In the genomic region with DNA sequence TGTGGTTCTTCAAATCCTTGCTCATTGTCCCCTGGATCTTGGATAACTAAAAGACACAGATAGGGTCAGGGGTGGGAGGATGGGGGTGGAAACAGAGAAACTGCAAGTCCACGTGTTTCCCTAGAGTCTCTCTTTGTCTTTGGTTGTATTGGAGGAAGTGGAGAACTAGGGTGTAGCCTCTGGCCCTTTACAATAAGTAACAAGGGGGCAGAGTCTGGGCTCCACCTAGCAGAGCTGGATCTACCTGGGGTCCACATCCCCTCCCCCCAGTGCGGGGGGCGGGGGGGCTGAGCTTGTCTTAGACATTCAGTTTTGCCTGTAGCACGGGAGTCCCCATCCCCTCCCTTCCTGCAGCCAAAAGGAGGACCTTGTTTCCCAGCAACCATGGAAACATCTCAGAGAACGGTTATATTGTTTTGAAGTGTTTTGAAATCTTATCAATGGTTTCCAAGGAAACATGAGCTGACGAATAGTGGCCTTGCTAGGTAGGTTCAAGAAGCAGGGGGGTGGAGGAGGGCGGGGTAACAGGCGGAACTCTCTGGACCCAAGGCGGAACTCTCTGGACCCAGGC, we compare ENCODE assay signal across 8 mouse cellular contexts.
DNase-seq lines count a peak whose midpoint lies in the region; ATAC-seq and TF ChIP-seq lines count a peak whose summit lies in the region.

No protein-coding gene starts in this region.

- peak overlapping the region; percentile 91 for H3K27ac ChIP-seq in heart, embryonic 10.5 days
- H3K27ac ChIP-seq in limb, embryonic 10.5 days = peak overlapping the region; percentile 42; the same call in 1 of the 2 replicates
- H3K27ac ChIP-seq in neural tube, embryonic 15.5 days (replicated peaks) = no peak overlapping the region

- ATAC-seq in CD4-positive, CD25-positive, alpha-beta regulatory T cell, adult 4 months = peak; percentile 67
- ATAC-seq in neural tube, embryonic 15.5 days (ENCODE audit: low FRiP score) = 0 out of 2 replicates have a peak, but pooled peaks have one; percentile 28
- no peak for ATAC-seq in megakaryocyte, adult 5-6 weeks (ENCODE audit: poor library complexity, severe bottlenecking)

- TF ChIP-seq CTCF in brain, embryonic 14.5 days (IDR thresholded peaks at IDR 0.05; ENCODE audit: borderline replicate concordance, extremely low read depth, insufficient read depth, insufficient read length) = no peak

- H3K36me3 ChIP-seq in heart, embryonic 10.5 days = no peaks in the 10 kb centered on the region
- no peaks in the 10 kb centered on the region for H3K36me3 ChIP-seq in limb, embryonic 10.5 days
- H3K36me3 ChIP-seq in neural tube, embryonic 15.5 days = no peaks in the 10 kb centered on the region

- H3K4me2 ChIP-seq in neural tube, embryonic 15.5 days = peak overlapping the region; percentile 15; the same call in 1 of the 2 replicates

- peak overlapping the region; percentile 38 for H3K4me3 ChIP-seq in heart, embryonic 10.5 days
- no peak overlapping the region for H3K4me3 ChIP-seq in limb, embryonic 10.5 days
- H3K4me3 ChIP-seq in neural tube, embryonic 15.5 days (replicated peaks) = no peak overlapping the region

- H3K9me3 ChIP-seq in heart, embryonic 10.5 days = no peaks in the 10 kb centered on the region
- no peaks in the 10 kb centered on the region for H3K9me3 ChIP-seq in limb, embryonic 10.5 days (replicated peaks)
- H3K9me3 ChIP-seq in neural tube, embryonic 15.5 days (replicated peaks) = no peaks in the 10 kb centered on the region

- no peak for TF ChIP-seq POLR2A in brain, embryonic 14.5 days (IDR thresholded peaks at IDR 0.05; ENCODE audit: borderline replicate concordance, extremely low read depth, insufficient read depth, insufficient read length, poor library complexity, severe bottlenecking)

- 5% methylated on average over 9 of the region's 9 CpGs for WGBS in heart, embryonic 10.5 days
- WGBS in limb, embryonic 10.5 days = 51% methylated on average over 9 of the region's 9 CpGs
- WGBS in neural tube, embryonic 15.5 days = 12% methylated on average over 9 of the region's 9 CpGs

- H3K27me3 ChIP-seq in heart, embryonic 10.5 days (ENCODE audit: insufficient read depth, poor library complexity, severe bottlenecking) = no peaks in the 10 kb centered on the region
- H3K27me3 ChIP-seq in limb, embryonic 10.5 days (ENCODE audit: low read depth, poor library complexity, severe bottlenecking) = no peaks in the 10 kb centered on the region
- H3K27me3 ChIP-seq in neural tube, embryonic 15.5 days (replicated peaks) = no peaks in the 10 kb centered on the region

- H3K9ac ChIP-seq in neural tube, embryonic 15.5 days (replicated peaks) = no peak overlapping the region

- peak; percentile 89 for DNase-seq in brain, embryonic 14.5 days (ENCODE audit: low read depth)
- peak; percentile 91 for DNase-seq in heart, embryonic 10.5 days (ENCODE audit: low spot score)
- DNase-seq in limb, embryonic 10.5 days (ENCODE audit: low spot score) = no peak
- no peak for DNase-seq in layer of hippocampus, postnatal 25 days (ENCODE audit: extremely low spot score in 1 of 2, low spot score in 1 of 2)
- DNase-seq in gastrocnemius, postnatal 4 days (ENCODE audit: low spot score in 2 of 2) = no peak

- peaks cover 29% of the 10 kb centered on the region for H3K4me1 ChIP-seq in heart, embryonic 10.5 days
- H3K4me1 ChIP-seq in limb, embryonic 10.5 days = 0 out of 2 replicates have a peak, but pooled peaks cover 8% of the 10 kb centered on the region
- H3K4me1 ChIP-seq in neural tube, embryonic 15.5 days = peaks cover 16% of the 10 kb centered on the region

Comparison
In these comparisons a context has a peak if more than half of its experiments do, and no peak if none do; other contexts are left out.
1. DNase-seq: peak in brain, embryonic 14.5 days (single experiment) and heart, embryonic 10.5 days (single experiment); none in limb, embryonic 10.5 days (single experiment), layer of hippocampus, postnatal 25 days (0 of 2) and gastrocnemius, postnatal 4 days (0 of 2).